Mouse (Mus musculus) olfactory bulb, adult 2 months (tissue): ENCODE results near the gene Parp6.

Source experiments
- CTCF ChIP-seq: fragments of 200-500 bp; IDR thresholded peaks from 2 replicates; pipeline ENCODE4 v1.5.1; 2012; ENCODE audit warnings: low read depth, mild to moderate bottlenecking, low read length, moderate library complexity; ENCODE audit not compliant: insufficient read depth
- POLR2A ChIP-seq: fragments of 200-500 bp; IDR thresholded peaks from 2 replicates; pipeline ENCODE4 v1.6.1; 2012; ENCODE audit warnings: mild to moderate bottlenecking, low read depth, low read length, moderate library complexity; ENCODE audit not compliant: insufficient read depth

- TF ChIP-seq CTCF = no peak
- TF ChIP-seq POLR2A = no peak
These were observed 66.9 kb downstream of the Parp6 start for GRCm38 (mm10) chr9:59684020-59684419.
